Mouse (Mus musculus): ENCODE data around the gene Olfr315.
A peak's percentile ranks its signal among the peaks of the same experiment; 100 is the strongest.
"Not testable (repeated sequence)": the region's sequence is repeated elsewhere in the genome, so short reads cannot be mapped to it uniquely, and the experiment has no call there.

The Olfr315 gene

GRCm38 (mm10) chr11:58772888-58773287 lies at the start of gene Olfr315:
TSS of gene Olfr315 (plus strand) at chr11:58773188.
- no peak for DNase-seq (ENCODE audit: low read depth, low spot score)

GRCm38 (mm10) chr11:58723914-58724313 lies 49.1 kb upstream of the Olfr315 start, which contains the start of gene Olfr318:
TSS of gene Olfr318 (minus strand) at chr11:58724014.
- DNase-seq (ENCODE audit: low read depth, low spot score), result no peak

- DNase-seq (ENCODE audit: low read depth, low spot score), result not testable (repeated sequence)
Observed at GRCm38 (mm10) chr11:58727896-58728650, 44.9 kb upstream of the Olfr315 start.

- DNase-seq (ENCODE audit: low read depth, low spot score), result no peak
Observed at GRCm38 (mm10) chr11:58733372-58733771, 39.6 kb upstream of the Olfr315 start.

DNA sequence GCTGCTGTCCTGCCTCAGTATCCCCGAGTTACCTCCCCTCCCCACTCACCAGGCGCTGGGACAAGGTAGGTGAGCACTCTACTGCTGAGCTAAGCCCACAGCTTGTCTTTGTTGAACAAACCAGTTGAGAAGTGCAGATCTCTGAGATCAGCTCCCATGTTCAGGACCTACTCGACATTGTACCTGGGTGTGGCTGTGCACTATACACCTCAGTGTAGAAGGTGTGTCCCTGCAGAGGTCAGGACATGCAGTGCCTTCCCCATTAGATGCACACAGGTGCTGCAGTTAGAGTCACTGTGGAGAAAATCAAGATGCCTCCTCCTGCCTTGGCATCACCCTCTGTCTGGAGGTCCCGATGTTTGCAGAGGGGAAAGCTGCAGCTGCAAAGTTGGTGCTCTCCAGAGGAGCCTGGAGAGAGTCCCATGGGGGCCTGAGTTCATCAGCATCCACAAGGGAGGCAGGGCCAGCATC lies 34.2 kb upstream of the Olfr315 start, which contains the start of gene Olfr317:
Olfr317 (minus strand) TSS at position 421 of the 471 bp plus-strand sequence.
- DNase-seq (ENCODE audit: low read depth, low spot score), result no peak

DNA sequence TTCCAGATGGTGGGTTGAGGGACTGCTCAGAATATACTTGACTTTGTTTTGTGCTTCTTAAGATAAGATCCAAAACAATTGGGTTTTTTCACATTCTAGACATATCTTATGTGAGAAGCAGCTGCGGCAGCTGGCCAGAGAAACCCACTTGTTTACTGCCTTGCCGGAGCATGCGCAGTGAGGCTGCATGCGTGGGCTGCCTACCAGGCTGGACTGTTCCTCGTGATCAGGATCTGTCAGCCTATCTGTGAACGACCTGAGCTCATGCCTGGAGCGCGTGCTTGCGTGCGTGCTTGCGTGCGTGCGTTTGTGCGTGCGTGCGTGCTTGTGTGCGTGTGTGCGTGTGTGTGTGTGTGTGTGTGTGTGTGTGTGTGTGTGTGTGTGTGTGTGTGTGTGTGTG lies 21.9 kb upstream of the Olfr315 start:
- not testable (repeated sequence) for DNase-seq (ENCODE audit: low read depth, low spot score)

DNA sequence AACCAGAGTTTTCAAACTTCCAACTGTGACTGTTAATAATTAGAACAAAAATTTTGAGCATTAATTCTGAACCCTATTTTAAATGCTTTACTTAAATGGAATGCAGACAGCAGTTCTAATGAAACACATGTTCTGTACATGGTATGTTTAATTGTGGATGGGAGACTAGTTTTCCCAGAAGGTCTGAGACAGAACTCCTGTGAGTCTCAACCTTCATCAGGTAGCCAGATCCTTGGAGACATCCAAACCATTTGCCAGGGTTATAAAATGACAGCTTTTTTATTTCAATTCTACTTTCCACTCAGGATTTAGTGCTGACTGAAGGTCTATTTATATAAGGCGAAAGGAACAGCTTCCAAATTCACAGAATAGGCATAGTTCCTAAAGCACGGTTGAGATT lies 20.6 kb upstream of the Olfr315 start, which contains the start of gene Olfr316:
Olfr316 (plus strand) TSS at position 301 of the 400 bp plus-strand sequence.
- no peak for DNase-seq (ENCODE audit: low read depth, low spot score)

DNA sequence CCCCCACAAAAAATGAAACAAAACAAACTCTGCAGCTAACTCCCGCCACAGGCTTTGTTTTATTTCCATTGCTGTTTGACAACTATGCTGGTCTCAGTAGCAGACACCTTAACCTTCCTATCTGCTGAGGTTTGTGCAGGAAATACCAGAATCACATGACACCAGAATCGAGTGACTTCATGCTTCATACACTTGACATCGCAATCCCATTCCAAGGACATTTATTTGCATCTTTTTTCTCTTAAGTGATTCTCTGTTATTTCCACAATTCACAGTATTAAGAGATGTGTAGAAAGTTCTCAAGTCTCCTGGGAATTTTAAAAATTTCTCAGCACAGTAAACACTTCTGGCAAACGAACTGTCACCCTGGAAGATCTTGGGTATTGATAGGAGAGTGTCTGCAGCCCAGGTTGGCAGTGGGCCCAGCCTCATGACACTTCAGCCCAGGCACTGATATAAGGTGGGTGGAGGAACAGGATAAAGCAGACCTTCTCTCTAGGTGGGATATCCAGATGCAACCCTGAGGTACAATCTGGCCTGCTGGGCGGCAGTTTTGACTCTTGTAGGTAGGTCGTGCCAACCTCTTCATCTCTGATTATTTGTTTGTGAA lies 9.6 kb downstream of the Olfr315 start, which contains the start of gene Olfr314:
Olfr314 (plus strand) TSS at position 473 of the 610 bp plus-strand sequence.
- no peak for DNase-seq (ENCODE audit: low read depth, low spot score)

- DNase-seq (ENCODE audit: low read depth, low spot score), result no peak
Observed at GRCm38 (mm10) chr11:58784182-58784581, 11.2 kb downstream of the Olfr315 start.

DNA sequence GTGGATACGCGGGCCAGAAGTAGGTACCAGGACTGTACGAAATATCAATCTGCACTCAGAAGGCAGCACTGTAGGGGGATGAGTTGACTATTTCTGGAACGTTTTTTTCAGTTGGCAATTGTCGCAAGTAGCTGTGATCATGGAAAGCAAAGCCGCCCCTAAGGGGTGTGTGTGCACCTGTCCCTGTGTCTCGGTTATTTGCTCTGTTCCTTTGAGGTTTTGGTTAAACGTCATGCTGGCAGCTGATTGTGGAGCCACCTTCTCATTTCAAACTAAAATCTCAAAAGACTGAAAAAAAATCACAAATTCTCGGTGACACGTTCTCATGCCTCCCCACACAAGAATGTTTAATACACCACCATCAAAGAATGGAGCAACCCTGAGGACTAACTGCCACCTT lies 14.7 kb downstream of the Olfr315 start:
- no peak for DNase-seq (ENCODE audit: low read depth, low spot score)

DNA sequence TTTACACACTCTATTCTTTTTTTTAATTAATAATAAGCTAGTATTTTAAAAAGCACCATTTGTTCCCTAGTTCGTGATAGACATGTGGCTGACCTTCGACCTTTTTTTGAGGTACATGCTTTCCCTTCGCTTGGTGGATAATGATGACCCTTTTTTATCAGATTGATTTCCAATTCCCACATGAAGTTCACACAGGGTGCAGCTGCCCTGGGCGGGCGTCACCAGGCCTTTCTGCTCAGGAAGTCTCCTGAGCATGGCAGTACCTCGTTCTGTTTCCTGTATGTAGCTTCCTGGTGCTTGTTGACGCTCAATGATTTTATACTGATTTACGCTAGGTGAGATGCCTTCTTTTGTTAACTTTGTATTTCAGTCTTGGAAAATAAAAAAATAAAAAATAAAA lies 15.4 kb downstream of the Olfr315 start:
- no peak for DNase-seq (ENCODE audit: low read depth, low spot score)

DNA sequence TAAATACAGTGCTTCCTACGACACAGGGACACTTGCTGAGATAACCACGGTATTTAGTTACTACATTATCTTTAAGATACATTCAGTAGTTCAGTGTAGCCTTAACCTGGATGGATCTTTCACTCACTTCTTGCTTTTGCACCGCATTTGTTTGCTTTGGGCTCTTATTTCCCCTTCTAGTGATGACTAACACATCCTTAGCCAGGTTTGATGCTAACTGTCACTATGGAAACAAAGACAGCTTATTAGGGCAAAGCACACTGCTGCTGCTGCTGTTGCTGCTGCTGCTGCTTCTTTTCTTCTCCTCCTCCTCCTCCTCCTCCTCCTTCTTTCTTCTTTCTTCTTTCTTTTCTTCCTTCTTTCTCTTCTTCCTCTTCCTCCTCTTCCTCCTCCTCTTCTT lies 16.5 kb downstream of the Olfr315 start:
- no peak for DNase-seq (ENCODE audit: low read depth, low spot score)

DNA sequence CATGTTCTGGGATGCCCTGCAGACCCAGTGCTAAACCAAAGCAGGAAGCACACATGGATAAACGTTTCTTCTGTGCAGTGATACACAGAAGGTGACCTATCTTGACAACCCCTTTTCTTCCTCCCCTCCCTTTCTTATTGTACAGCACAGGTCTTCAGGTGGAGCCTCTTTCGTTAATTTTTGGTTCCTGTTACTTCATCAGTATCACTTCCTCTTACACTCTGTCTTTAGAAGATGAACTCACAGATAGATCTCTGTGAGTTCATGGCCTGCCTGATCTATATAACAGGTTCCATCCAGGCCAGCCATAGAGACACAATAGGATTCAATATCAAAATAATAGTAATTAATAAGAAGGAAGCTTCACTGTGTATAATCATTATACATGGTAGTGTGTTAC lies 17.1 kb downstream of the Olfr315 start:
- no peak for DNase-seq (ENCODE audit: low read depth, low spot score)

- no peak for DNase-seq (ENCODE audit: low read depth, low spot score)
Observed at GRCm38 (mm10) chr11:58790646-58791045, 17.7 kb downstream of the Olfr315 start.

DNA sequence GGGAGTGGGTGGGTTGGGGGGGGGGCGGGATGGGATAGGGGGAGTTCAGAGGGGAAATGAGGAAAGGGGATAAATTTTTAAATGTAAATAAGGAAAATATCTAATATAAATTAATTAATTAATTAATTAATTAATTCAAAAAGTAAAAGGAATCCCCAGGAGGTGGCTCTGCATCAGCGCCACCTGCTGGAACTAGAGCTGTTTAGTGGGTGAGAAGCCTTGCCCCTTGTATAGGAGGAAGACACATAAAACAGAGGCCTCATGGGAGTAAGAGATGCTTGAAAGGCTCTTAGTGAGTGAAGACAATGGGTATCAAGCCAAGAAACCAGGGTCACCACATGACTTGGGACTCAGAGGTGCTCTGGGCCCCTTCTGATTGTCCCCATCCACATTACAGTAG lies 22.9 kb downstream of the Olfr315 start:
- no peak for DNase-seq (ENCODE audit: low read depth, low spot score)

- no peak for DNase-seq (ENCODE audit: low read depth, low spot score)
Observed at GRCm38 (mm10) chr11:58796850-58797249, 23.9 kb downstream of the Olfr315 start.

DNA sequence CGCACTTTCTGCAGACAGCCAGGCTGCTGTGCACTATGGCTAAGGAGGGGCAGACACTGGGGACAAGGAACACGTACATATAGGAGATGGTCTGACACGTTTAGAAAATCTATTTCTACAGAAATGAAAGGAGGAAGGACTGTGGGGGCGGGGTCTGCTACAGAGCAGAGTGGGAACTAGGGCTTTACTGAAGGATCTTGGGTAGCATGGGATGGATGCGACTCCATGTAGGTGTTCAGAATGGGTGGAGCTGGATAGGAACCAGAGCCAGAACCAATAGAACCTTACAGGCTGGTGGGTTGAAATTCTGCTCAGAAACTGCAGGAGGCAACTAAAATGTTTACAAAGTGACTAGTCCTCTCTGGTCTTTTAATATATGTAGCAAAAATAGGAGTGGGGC lies 26.8 kb downstream of the Olfr315 start:
- no peak for DNase-seq (ENCODE audit: low read depth, low spot score)

DNA sequence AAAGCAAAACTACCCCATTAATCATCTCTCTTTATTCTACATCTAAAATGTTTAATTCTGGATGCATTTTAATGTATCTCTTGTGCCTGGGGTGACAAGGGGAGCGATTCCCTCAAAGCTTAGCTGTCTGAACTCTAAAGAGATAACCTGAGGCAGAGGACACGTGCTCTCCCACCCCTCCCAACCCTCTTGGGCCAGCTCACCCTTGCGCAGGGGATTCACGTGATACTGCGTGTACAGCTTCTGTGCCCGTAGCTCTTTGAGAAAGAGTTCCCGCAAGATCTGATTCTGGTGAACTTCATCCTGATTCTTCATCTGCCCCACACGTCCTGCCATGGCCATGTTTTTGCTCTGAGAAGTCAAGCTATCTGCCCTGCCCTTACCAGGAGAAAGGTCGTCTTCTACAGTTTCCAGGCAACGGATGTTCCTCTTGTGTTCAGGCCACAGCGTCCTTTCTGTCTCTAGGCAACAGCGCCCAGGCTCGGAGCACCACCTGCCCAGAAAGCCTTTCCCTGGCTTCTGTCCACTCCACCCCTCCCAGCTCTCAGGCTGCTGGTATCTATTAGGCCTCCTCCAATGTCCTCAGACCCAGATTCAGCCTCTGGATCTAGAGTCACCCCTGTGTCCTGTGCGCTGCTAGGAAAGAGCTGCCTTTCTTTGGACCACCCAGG lies 28.7 kb downstream of the Olfr315 start, which contains the start of gene Fam183b:
Fam183b (minus strand) TSS at position 403 of the 671 bp plus-strand sequence.
- peak; percentile 59 for DNase-seq (ENCODE audit: low read depth, low spot score)

GRCm38 (mm10) chr11:58803871-58804270 lies 30.9 kb downstream of the Olfr315 start:
- no peak for DNase-seq (ENCODE audit: low read depth, low spot score)

DNA sequence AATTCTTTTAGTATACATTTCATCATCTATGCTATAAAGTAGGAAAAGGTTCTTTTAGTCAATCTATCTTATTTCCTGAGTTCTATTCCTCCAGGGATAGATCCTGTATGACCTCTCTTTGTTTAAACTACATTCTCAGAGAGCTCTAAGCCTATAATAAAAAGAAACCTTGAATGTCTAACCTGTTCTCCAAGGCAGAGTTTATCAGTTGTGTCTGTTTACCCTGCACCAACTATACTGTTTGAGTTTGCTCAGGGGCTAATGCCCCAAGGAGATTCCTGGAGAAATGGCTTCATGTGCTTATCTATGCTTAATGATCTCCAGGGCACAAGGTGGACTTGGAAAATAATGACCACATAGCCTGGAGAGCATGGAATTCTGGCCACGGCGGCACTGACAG lies 31.4 kb downstream of the Olfr315 start:
- no peak for DNase-seq (ENCODE audit: low read depth, low spot score)

DNA sequence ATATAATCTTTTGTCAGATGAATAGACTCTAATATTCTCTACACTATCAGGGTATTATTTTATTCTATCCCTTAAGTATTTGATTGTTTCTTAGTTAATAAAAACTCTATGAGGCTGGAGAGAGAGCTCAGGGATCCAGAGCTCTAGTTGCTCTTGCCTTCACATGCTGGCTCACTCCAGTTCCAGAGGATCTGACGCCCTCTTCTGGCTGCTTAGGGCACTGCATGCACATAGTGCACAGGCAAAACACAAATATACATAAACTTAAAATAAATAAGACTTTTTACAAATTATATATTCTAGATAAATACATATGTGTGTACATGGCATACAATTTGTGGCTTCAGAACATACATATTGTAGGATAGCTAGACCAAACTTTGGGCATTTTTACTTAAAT lies 39.0 kb downstream of the Olfr315 start:
- DNase-seq (ENCODE audit: low read depth, low spot score), result peak; percentile 35

- not testable (repeated sequence) for DNase-seq (ENCODE audit: low read depth, low spot score)
Observed at GRCm38 (mm10) chr11:58814700-58815099, 41.7 kb downstream of the Olfr315 start, which contains the start of gene Olfr313. TSS of gene Olfr313 (plus strand) at chr11:58815000.
